Mouse (Mus musculus) neural tube, embryonic 13.5 days (tissue): ENCODE data around the gene Erich6b. TPM values are rescaled to one million over a fixed set of nuclear protein-coding genes. Genes with fewer than 3 reads are reported as not detected.
A peak's percentile ranks its signal among the peaks of the same experiment; 100 is the strongest.

Experiments
- ATAC-seq: fragments of 200-750 bp; cut with Nextera tagmentation; 2 replicates; pipeline ENCODE4 v1.8.0; 2017; ENCODE audit warnings: low read depth, mild to moderate bottlenecking, moderate TSS enrichment, moderate library complexity
- H3K27ac ChIP-seq: fragments of 300-500 bp; sonication (generic); replicated peaks from 2 replicates; pipeline ENCODE4 v1.5.1; 2015; ENCODE audit warnings: moderate library complexity, mild to moderate bottlenecking, inconsistent platforms
- H3K27me3 ChIP-seq: fragments of 300-500 bp; sonication (generic); 2 replicates; pipeline ENCODE4 v1.6.1; 2015; ENCODE audit warnings: mild to moderate bottlenecking, inconsistent platforms
- H3K36me3 ChIP-seq: fragments of 300-500 bp; sonication (generic); 2 replicates; pipeline ENCODE4 v1.6.1; 2015; ENCODE audit warnings: mild to moderate bottlenecking, inconsistent platforms
- H3K4me1 ChIP-seq: fragments of 300-500 bp; sonication (generic); replicated peaks from 2 replicates; pipeline ENCODE4 v1.6.1; 2015; ENCODE audit warnings: inconsistent platforms
- H3K4me2 ChIP-seq: fragments of 300-500 bp; sonication (generic); 2 replicates; pipeline ENCODE4 v1.6.1; 2015; ENCODE audit warnings: inconsistent platforms, mild to moderate bottlenecking, moderate library complexity
- H3K4me3 ChIP-seq: fragments of 300-500 bp; sonication (generic); 2 replicates; pipeline ENCODE4 v1.5.1; 2015; ENCODE audit warnings: mild to moderate bottlenecking, inconsistent platforms
- H3K9ac ChIP-seq: fragments of 300-500 bp; sonication (generic); 2 replicates; pipeline ENCODE4 v1.6.1; 2015; ENCODE audit warnings: moderate library complexity, mild to moderate bottlenecking, inconsistent platforms
- H3K9me3 ChIP-seq: fragments of 300-500 bp; sonication (generic); 2 replicates; pipeline ENCODE4 v1.6.1; 2016; ENCODE audit warnings: inconsistent platforms
- WGBS: fragments of 180-500 bp; shearing (Covaris S2); methylation state at CpG from one replicate; pipeline ENCODE4 v1.1.7; 2015; 5-methylcytosine and 5-hydroxymethylcytosine counted together
- polyA plus RNA-seq: library from polyadenylated mRNA; unstranded; fragments of >200 nt; fragmentation: Nextera tagmentation; extraction: Ambion mirVana; gene quantifications from 2 replicates; pipeline ENCODE4 v1.2.1, GENCODE M21; 2015

Erich6b gene
- not detected in 2 replicates for polyA plus RNA-seq

GRCm38 (mm10) chr14:75642080-75642479 lies at the start of gene Erich6b:
Gene Erich6b, plus strand, starts transcription at chr14:75642259.
- ATAC-seq, result no peak

GRCm38 (mm10) chr14:75592978-75593377 lies 49.1 kb upstream of the Erich6b start, which contains the start of gene Spert:
Gene Spert, minus strand, starts transcription at chr14:75593116.
- no peaks in the 10 kb centered on the region for H3K27me3 ChIP-seq
- no peak within 1 kb of the TSS for H3K4me3 ChIP-seq
- no peak within 1 kb of the TSS for H3K9ac ChIP-seq
- no peak for ATAC-seq
- no peak within 1 kb of the TSS for H3K4me2 ChIP-seq
- WGBS, result 65% methylated on average over 3 of the region's 3 CpGs
- no peaks in the 10 kb centered on the region for H3K9me3 ChIP-seq
- H3K4me1 ChIP-seq, result no peaks in the 10 kb centered on the region
- H3K36me3 ChIP-seq, result no peaks in the 10 kb centered on the region
- H3K27ac ChIP-seq, result no peak within 1 kb of the TSS

More at GRCm38 (mm10) chr14:75642080-75642479, at the start of gene Erich6b:
- no peak within 1 kb of the TSS for H3K4me2 ChIP-seq
- no peak within 1 kb of the TSS for H3K9ac ChIP-seq
- WGBS, result 73% methylated on average over 8 of the region's 8 CpGs
- H3K36me3 ChIP-seq, result no peaks in the 10 kb centered on the region
- H3K27ac ChIP-seq, result no peak within 1 kb of the TSS
- H3K4me3 ChIP-seq, result no peak within 1 kb of the TSS
- peaks cover 18% of the 10 kb centered on the region for H3K4me1 ChIP-seq
- no peaks in the 10 kb centered on the region for H3K27me3 ChIP-seq
- H3K9me3 ChIP-seq, result no peaks in the 10 kb centered on the region

GRCm38 (mm10) chr14:75609176-75609575 lies 32.9 kb upstream of the Erich6b start:
- Histone ChIP-seq H3K27me3 (no peaks in the 10 kb centered on the region), H3K27ac (no peak overlapping the region), H3K9me3 (no peaks in the 10 kb centered on the region), H3K4me2 (no peak overlapping the region), H3K9ac (no peak overlapping the region), H3K4me3 (no peak overlapping the region), H3K36me3 (no peaks in the 10 kb centered on the region), H3K4me1 (no peaks in the 10 kb centered on the region)
- 91% methylated on average over 2 of the region's 2 CpGs for WGBS
- no peak for ATAC-seq

- Histone ChIP-seq H3K27me3 (no peaks in the 10 kb centered on the region), H3K4me2 (no peak overlapping the region), H3K9me3 (no peaks in the 10 kb centered on the region), H3K27ac (no peak overlapping the region), H3K9ac (no peak overlapping the region), H3K4me3 (no peak overlapping the region), H3K36me3 (no peaks in the 10 kb centered on the region), H3K4me1 (peaks cover 10% of the 10 kb centered on the region; the same call in 1 of the 2 replicates)
- ATAC-seq, result 0 out of 2 replicates have a peak, but pooled peaks have one; percentile 36
- WGBS, result 56% methylated on average over 6 of the region's 6 CpGs
Observed at GRCm38 (mm10) chr14:75616375-75616774, 25.7 kb upstream of the Erich6b start.

- no peak overlapping the region for H3K4me3 ChIP-seq
- H3K27me3 ChIP-seq, result no peaks in the 10 kb centered on the region
- H3K36me3 ChIP-seq, result no peaks in the 10 kb centered on the region
- peak; percentile 75 for ATAC-seq
- no peak overlapping the region for H3K9ac ChIP-seq
- H3K9me3 ChIP-seq, result no peaks in the 10 kb centered on the region
- WGBS, result 30% methylated on average over 7 of the region's 7 CpGs
- peak overlapping the region; percentile 18; the same call in 1 of the 2 replicates for H3K27ac ChIP-seq
- H3K4me1 ChIP-seq, result peaks cover 14% of the 10 kb centered on the region
- no peak overlapping the region for H3K4me2 ChIP-seq
Observed at GRCm38 (mm10) chr14:75622984-75623383, 19.1 kb upstream of the Erich6b start.

GRCm38 (mm10) chr14:75628870-75629269 lies 13.2 kb upstream of the Erich6b start:
- H3K9ac ChIP-seq, result no peak overlapping the region
- no peaks in the 10 kb centered on the region for H3K9me3 ChIP-seq
- H3K36me3 ChIP-seq, result no peaks in the 10 kb centered on the region
- H3K27ac ChIP-seq, result no peak overlapping the region
- ATAC-seq, result no peak
- no peak overlapping the region for H3K4me2 ChIP-seq
- no peak overlapping the region for H3K4me3 ChIP-seq
- no peaks in the 10 kb centered on the region for H3K27me3 ChIP-seq
- WGBS, result 92% methylated on average over 8 of the region's 8 CpGs
- H3K4me1 ChIP-seq, result no peaks in the 10 kb centered on the region

- Histone ChIP-seq H3K27me3 (no peaks in the 10 kb centered on the region), H3K4me3 (no peak overlapping the region), H3K4me2 (no peak overlapping the region), H3K9me3 (no peaks in the 10 kb centered on the region), H3K36me3 (no peaks in the 10 kb centered on the region), H3K27ac (peak overlapping the region; percentile 20), H3K4me1 (peaks cover 26% of the 10 kb centered on the region), H3K9ac (no peak overlapping the region)
- 56% methylated on average over 12 of the region's 12 CpGs for WGBS
- ATAC-seq, result no peak
Observed at GRCm38 (mm10) chr14:75635350-75635749, 6.7 kb upstream of the Erich6b start.

- ATAC-seq, result peak; percentile 70
- H3K27me3 ChIP-seq, result no peaks in the 10 kb centered on the region
- 15% methylated on average over 7 of the region's 7 CpGs for WGBS
Observed at GRCm38 (mm10) chr14:75636107-75636506, 6.0 kb upstream of the Erich6b start.

GRCm38 (mm10) chr14:75637641-75638040 lies 4.4 kb upstream of the Erich6b start:
- H3K9ac ChIP-seq, result no peak overlapping the region
- WGBS, result 86% methylated on average over 4 of the region's 4 CpGs
- H3K36me3 ChIP-seq, result no peaks in the 10 kb centered on the region
- H3K4me3 ChIP-seq, result no peak overlapping the region
- no peak overlapping the region for H3K27ac ChIP-seq
- H3K4me2 ChIP-seq, result no peak overlapping the region
- H3K9me3 ChIP-seq, result no peaks in the 10 kb centered on the region
- H3K4me1 ChIP-seq, result peaks cover 26% of the 10 kb centered on the region
- no peaks in the 10 kb centered on the region for H3K27me3 ChIP-seq
- ATAC-seq, result no peak

More at GRCm38 (mm10) chr14:75636107-75636506, 6.0 kb upstream of the Erich6b start:
- Histone ChIP-seq H3K9me3 (no peaks in the 10 kb centered on the region), H3K9ac (no peak overlapping the region), H3K27ac (peak overlapping the region; percentile 20), H3K36me3 (no peaks in the 10 kb centered on the region), H3K4me3 (no peak overlapping the region), H3K4me1 (peaks cover 26% of the 10 kb centered on the region), H3K4me2 (no peak overlapping the region)

GRCm38 (mm10) chr14:75640846-75641245 lies 1.2 kb upstream of the Erich6b start:
- WGBS, result 91% methylated on average over 2 of the region's 2 CpGs
- no peak for ATAC-seq
- H3K9me3 ChIP-seq, result no peaks in the 10 kb centered on the region
- no peaks in the 10 kb centered on the region for H3K27me3 ChIP-seq
- H3K36me3 ChIP-seq, result no peaks in the 10 kb centered on the region
- no peak overlapping the region for H3K9ac ChIP-seq
- H3K4me1 ChIP-seq, result peaks cover 18% of the 10 kb centered on the region
- no peak overlapping the region for H3K27ac ChIP-seq
- H3K4me2 ChIP-seq, result no peak overlapping the region
- H3K4me3 ChIP-seq, result no peak overlapping the region

- no peak overlapping the region for H3K27ac ChIP-seq
- no peak overlapping the region for H3K9ac ChIP-seq
- H3K27me3 ChIP-seq, result no peaks in the 10 kb centered on the region
- no peak overlapping the region for H3K4me3 ChIP-seq
- no peaks in the 10 kb centered on the region for H3K9me3 ChIP-seq
- WGBS, result 65% methylated on average over 6 of the region's 6 CpGs
- no peak for ATAC-seq
- peaks cover 18% of the 10 kb centered on the region for H3K4me1 ChIP-seq
- no peak overlapping the region for H3K4me2 ChIP-seq
- H3K36me3 ChIP-seq, result no peaks in the 10 kb centered on the region
Observed at GRCm38 (mm10) chr14:75641369-75641768, 690 bp upstream of the Erich6b start.

GRCm38 (mm10) chr14:75645461-75645860 lies 3.4 kb downstream of the Erich6b start:
- no peak overlapping the region for H3K4me2 ChIP-seq
- H3K27ac ChIP-seq, result 0 out of 2 replicates have a peak overlapping the region, but pooled peaks have one; percentile 49
- no peak for ATAC-seq
- peaks cover 25% of the 10 kb centered on the region for H3K4me1 ChIP-seq
- H3K9ac ChIP-seq, result no peak overlapping the region
- no peaks in the 10 kb centered on the region for H3K27me3 ChIP-seq
- H3K36me3 ChIP-seq, result no peaks in the 10 kb centered on the region
- H3K9me3 ChIP-seq, result no peaks in the 10 kb centered on the region
- H3K4me3 ChIP-seq, result no peak overlapping the region
- WGBS, result 93% methylated on average over 7 of the region's 7 CpGs

- ATAC-seq, result no peak
- no peaks in the 10 kb centered on the region for H3K36me3 ChIP-seq
- 46% methylated on average over 9 of the region's 9 CpGs for WGBS
- H3K4me3 ChIP-seq, result no peak overlapping the region
- H3K27me3 ChIP-seq, result no peaks in the 10 kb centered on the region
- H3K27ac ChIP-seq, result peak overlapping the region; percentile 49
- H3K4me1 ChIP-seq, result peaks cover 25% of the 10 kb centered on the region
- H3K4me2 ChIP-seq, result no peak overlapping the region
- H3K9ac ChIP-seq, result no peak overlapping the region
- H3K9me3 ChIP-seq, result no peaks in the 10 kb centered on the region
Observed at GRCm38 (mm10) chr14:75646060-75646459, 4.0 kb downstream of the Erich6b start.
